Mouse (Mus musculus) forebrain, embryonic 11.5 days (tissue): Measurements from ENCODE around the gene 1700061G19Rik. TPM values are rescaled to one million over a fixed set of nuclear protein-coding genes. Genes with fewer than 3 reads are reported as not detected.

Source experiments
- ATAC-seq: fragments of 200-750 bp; cut with Nextera tagmentation; replicated peaks from 2 replicates; pipeline ENCODE4 v1.8.0; 2017; ENCODE audit warnings: moderate TSS enrichment; ENCODE audit not compliant: low FRiP score
- DNase-seq: peaks from one replicate; pipeline ENCODE4 v3.0.0-alpha.2; 2017; ENCODE audit warnings: low spot score
- H3K27ac ChIP-seq: fragments of 300-500 bp; sonication (generic); 2 replicates; pipeline ENCODE4 v1.5.1; 2014; ENCODE audit warnings: low read depth, low read length
- H3K27me3 ChIP-seq: fragments of 300-500 bp; sonication (generic); 2 replicates; pipeline ENCODE4 v1.6.1; 2014; ENCODE audit warnings: mild to moderate bottlenecking, low read length, mixed read lengths; ENCODE audit not compliant: control insufficient read depth, insufficient read depth
- H3K36me3 ChIP-seq: fragments of 300-500 bp; sonication (generic); 2 replicates; pipeline ENCODE4 v1.6.1; 2014; ENCODE audit warnings: mild to moderate bottlenecking, low read length, moderate library complexity, mixed read lengths; ENCODE audit not compliant: control insufficient read depth, insufficient read depth
- H3K4me1 ChIP-seq: fragments of 300-500 bp; sonication (generic); replicated peaks from 2 replicates; pipeline ENCODE4 v1.6.1; 2014; ENCODE audit warnings: low read length, mixed read lengths; ENCODE audit not compliant: control insufficient read depth, insufficient read depth
- H3K4me2 ChIP-seq: fragments of 300-500 bp; sonication (generic); 2 replicates; pipeline ENCODE4 v1.6.1; 2014; ENCODE audit warnings: low read depth, mild to moderate bottlenecking, low read length, moderate library complexity, mixed read lengths; ENCODE audit not compliant: severe bottlenecking
- H3K4me3 ChIP-seq: fragments of 300-500 bp; sonication (generic); 2 replicates; pipeline ENCODE4 v1.5.1; 2014; ENCODE audit warnings: low read depth, low read length
- H3K9ac ChIP-seq: fragments of 300-500 bp; sonication (generic); 2 replicates; pipeline ENCODE4 v1.6.1; 2014; ENCODE audit warnings: low read length
- H3K9me3 ChIP-seq: fragments of 300-500 bp; sonication (generic); 2 replicates; pipeline ENCODE4 v1.6.1; 2016; ENCODE audit warnings: low read length, mixed read lengths; ENCODE audit not compliant: control insufficient read depth
- WGBS: fragments of 180-500 bp; shearing (Covaris S2); extraction: QIAGEN DNeasy Blood & Tissue Kit; methylation state at CpG from one replicate; pipeline ENCODE4 v1.1.7; 2014; 5-methylcytosine and 5-hydroxymethylcytosine counted together
- polyA plus RNA-seq: library from polyadenylated mRNA; unstranded; fragments of >200 nt; fragmentation: Nextera tagmentation; extraction: Ambion mirVana; gene quantifications from 2 replicates; pipeline ENCODE4 v1.2.1, GENCODE M21; 2014

1700061G19Rik gene
- polyA plus RNA-seq, 1 experiment from 2014 or later, result 0.53 TPM

GRCm38 (mm10) chr17:56936731-56937130 is 61.5 kb downstream of the 1700061G19Rik start:
- ATAC-seq, result no peak
- Histone ChIP-seq H3K4me1 (peaks cover 12% of the 10 kb centered on the region), H3K9ac (no peak overlapping the region), H3K4me3 (no peak overlapping the region), H3K4me2 (no peak overlapping the region), H3K27ac (no peak overlapping the region), H3K27me3 (no peaks in the 10 kb centered on the region), H3K9me3 (no peaks in the 10 kb centered on the region), H3K36me3 (no peaks in the 10 kb centered on the region)
- DNase-seq, result no peak
- WGBS, result 92% methylated on average over 7 of the region's 7 CpGs

Other genes with a start within 250 kb of the 1700061G19Rik start
- gene Lonp1, start 248.6 kb upstream of the 1700061G19Rik start, polyA plus RNA-seq, result 66.6 and 68.8 TPM in 2 replicates
- gene Catsperd, start 247.3 kb upstream of the 1700061G19Rik start, polyA plus RNA-seq, result 0.51 TPM in 2 replicates
- 132 and 139 TPM in 2 replicates for gene Ranbp3, start 202.2 kb upstream of the 1700061G19Rik start, polyA plus RNA-seq
- gene Ndufa11, start 157.7 kb upstream of the 1700061G19Rik start, polyA plus RNA-seq, result 292 and 332 TPM in 2 replicates
- 14.1 and 21.4 TPM in 2 replicates for gene Vmac, start 157.5 kb upstream of the 1700061G19Rik start, polyA plus RNA-seq
- gene Nrtn, start 117.9 kb upstream of the 1700061G19Rik start, polyA plus RNA-seq, result 5.0 and 5.5 TPM in 2 replicates
- gene Dus3l, start 110.7 kb upstream of the 1700061G19Rik start, polyA plus RNA-seq, result 40.4 and 43.1 TPM in 2 replicates
- 1.3 and 1.8 TPM in 2 replicates for gene Prr22, start 105.2 kb upstream of the 1700061G19Rik start, polyA plus RNA-seq
- gene Rfx2, start 44.5 kb upstream of the 1700061G19Rik start, polyA plus RNA-seq, result 10.9 and 11.1 TPM in 2 replicates
- gene Acsbg2, start 1.0 kb upstream of the 1700061G19Rik start, polyA plus RNA-seq, result not detected in 2 replicates
- 56.7 and 57.2 TPM in 2 replicates for gene Mllt1, start 59.9 kb downstream of the 1700061G19Rik start, polyA plus RNA-seq
- gene Acer1, start 106.6 kb downstream of the 1700061G19Rik start, polyA plus RNA-seq, result not detected in 2 replicates
- 151 and 166 TPM in 2 replicates for gene Clpp, start 114.8 kb downstream of the 1700061G19Rik start, polyA plus RNA-seq
- 29.3 and 34.8 TPM in 2 replicates for gene Alkbh7, start 121.9 kb downstream of the 1700061G19Rik start, polyA plus RNA-seq
- 0.76 TPM in 1 of 2 replicates, not detected in the other for gene Pspn, start 124.5 kb downstream of the 1700061G19Rik start, polyA plus RNA-seq
- gene Gtf2f1, start 135.8 kb downstream of the 1700061G19Rik start, polyA plus RNA-seq, result 77.3 and 82.7 TPM in 2 replicates
- gene Gm17949, start 136.0 kb downstream of the 1700061G19Rik start, polyA plus RNA-seq, result 0.27 and 0.39 TPM in 2 replicates
- 62.9 and 67.6 TPM in 2 replicates for gene Khsrp, start 156.0 kb downstream of the 1700061G19Rik start, polyA plus RNA-seq
- not detected in 2 replicates for gene Slc25a41, start 166.2 kb downstream of the 1700061G19Rik start, polyA plus RNA-seq
- gene Crb3, start 183.6 kb downstream of the 1700061G19Rik start, polyA plus RNA-seq, result 1.5 and 1.9 TPM in 2 replicates
- gene Slc25a23, start 184.4 kb downstream of the 1700061G19Rik start, polyA plus RNA-seq, result 19.9 and 21.5 TPM in 2 replicates
- 4.6 and 5.7 TPM in 2 replicates for gene Dennd1c, start 203.0 kb downstream of the 1700061G19Rik start, polyA plus RNA-seq
- 81.6 and 99.7 TPM in 2 replicates for gene Tubb4a, start 212.3 kb downstream of the 1700061G19Rik start, polyA plus RNA-seq
- gene Tnfsf9, start 229.8 kb downstream of the 1700061G19Rik start, polyA plus RNA-seq, result 10.9 and 12.9 TPM in 2 replicates